Mouse (Mus musculus) cerebellum, postnatal 36 days (tissue): Measurements from ENCODE around the gene Mrrf.

ENCODE experiments used
- DNase-seq, 2 experiments: peaks; one replicate each; pipeline ENCODE4 v3.0.0; 2021 to 2022; ENCODE audit warnings: mixed read lengths in 2 of 2

The Mrrf gene

GRCm38 (mm10) chr2:36136300-36136941 is at the start of gene Mrrf, which contains the start of gene Rbm18:
Mrrf (plus strand) TSS chr2:36136389.
Rbm18 (minus strand) TSS chr2:36136773.
- peak; percentile 91 to 94 for DNase-seq

DNA sequence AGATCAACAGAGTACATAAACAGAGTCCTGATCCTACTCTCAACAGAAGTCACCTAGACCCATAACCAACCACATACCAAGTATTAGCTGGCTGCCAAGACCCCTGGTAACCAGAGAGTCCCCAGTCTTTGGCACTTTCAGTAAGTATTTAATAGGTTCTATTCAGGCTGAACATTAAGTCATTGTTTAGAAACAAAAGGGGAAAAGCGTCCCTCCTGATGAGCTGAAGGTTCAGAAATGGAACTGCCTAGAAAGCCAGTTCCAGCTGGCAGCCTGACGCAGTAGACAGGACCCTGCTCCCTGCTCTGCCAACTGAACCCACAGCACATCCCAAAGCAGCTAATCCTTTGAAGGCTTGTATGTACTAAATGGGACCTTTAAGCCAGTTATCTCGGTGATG is 47.0 kb upstream of the Mrrf start:
- no peak for DNase-seq

GRCm38 (mm10) chr2:36090853-36091741 is 45.1 kb upstream of the Mrrf start:
- DNase-seq = no peak

GRCm38 (mm10) chr2:36092748-36093147 is 43.4 kb upstream of the Mrrf start:
- DNase-seq = no peak

- DNase-seq = no peak
Observed at GRCm38 (mm10) chr2:36093301-36093700, 42.9 kb upstream of the Mrrf start.

GRCm38 (mm10) chr2:36093914-36094475 is 42.2 kb upstream of the Mrrf start:
- no peak for DNase-seq

DNA sequence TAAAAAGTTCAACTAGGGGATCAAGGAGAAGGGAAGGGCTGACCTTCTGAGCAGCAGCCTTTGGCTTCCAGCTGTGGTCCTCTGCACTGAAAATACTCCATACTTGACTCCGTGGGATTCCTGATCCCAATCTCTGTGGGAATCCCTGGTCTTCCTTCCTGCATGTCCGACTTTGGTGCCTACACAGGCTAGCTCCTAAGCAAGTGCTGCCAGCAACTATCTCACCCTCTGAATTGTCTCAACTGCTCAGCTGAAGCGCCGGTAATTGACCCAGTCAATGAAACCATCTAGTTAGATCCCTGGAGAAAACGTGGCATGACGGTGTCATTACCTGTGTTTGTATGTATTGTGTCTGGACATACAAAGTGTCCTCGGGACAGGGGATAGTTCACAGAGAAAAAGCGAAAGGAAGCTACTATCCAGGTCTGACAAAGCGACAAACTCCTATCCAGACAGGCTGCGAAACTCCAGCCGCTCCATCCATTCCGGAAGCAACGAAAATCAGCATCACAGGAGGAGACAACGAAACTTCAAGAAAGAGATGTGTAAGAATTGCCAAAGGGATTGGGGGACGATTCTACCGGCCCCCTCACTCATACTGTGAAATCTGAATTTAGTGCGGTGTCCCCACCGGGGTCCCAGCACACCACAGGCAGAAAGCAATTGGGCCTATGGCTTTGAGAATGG is 38.9 kb upstream of the Mrrf start:
- DNase-seq = no peak

GRCm38 (mm10) chr2:36098021-36098420 is 38.2 kb upstream of the Mrrf start:
- no peak for DNase-seq

DNA sequence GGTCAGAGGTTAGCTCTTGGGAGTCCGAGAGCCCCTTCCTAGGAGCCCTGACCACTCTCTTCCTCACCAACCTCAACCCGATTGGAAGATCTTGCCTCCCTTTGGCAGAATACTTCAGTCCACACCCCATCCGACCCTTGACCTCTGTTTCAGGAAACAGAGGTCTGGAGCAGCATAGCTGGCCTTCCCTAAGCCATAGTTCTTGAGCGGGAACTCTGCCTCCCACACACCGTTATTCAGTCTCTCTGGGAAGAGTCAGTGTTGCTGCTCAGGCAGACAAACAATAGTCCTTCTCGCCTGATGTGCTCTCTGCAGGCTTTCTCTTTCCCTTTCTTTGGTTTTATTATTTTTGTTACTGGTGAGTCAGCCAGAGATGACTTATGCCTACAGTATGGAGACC is 36.5 kb upstream of the Mrrf start:
- DNase-seq = no peak

GRCm38 (mm10) chr2:36101866-36102558 is 34.2 kb upstream of the Mrrf start:
- DNase-seq = no peak

DNA sequence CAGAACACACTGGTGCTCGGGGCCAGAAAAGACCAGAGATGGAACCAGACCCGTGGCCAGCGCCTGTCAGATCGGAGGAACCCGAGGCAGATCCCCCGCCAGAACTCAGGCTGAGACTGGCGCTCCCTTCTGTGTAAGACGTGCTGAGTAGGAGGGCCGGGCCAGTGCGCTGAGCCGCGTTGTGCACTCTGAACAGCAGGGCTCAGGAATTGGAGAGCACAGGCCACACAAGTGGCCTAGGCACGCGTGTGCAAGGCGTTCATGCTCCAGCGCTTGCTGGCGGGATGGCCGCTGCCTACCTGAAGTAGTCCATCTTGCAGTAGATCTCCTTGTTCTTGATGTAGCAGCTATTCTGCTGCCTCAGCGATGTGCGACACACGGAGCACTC is 33.6 kb upstream of the Mrrf start:
- DNase-seq = no peak

DNA sequence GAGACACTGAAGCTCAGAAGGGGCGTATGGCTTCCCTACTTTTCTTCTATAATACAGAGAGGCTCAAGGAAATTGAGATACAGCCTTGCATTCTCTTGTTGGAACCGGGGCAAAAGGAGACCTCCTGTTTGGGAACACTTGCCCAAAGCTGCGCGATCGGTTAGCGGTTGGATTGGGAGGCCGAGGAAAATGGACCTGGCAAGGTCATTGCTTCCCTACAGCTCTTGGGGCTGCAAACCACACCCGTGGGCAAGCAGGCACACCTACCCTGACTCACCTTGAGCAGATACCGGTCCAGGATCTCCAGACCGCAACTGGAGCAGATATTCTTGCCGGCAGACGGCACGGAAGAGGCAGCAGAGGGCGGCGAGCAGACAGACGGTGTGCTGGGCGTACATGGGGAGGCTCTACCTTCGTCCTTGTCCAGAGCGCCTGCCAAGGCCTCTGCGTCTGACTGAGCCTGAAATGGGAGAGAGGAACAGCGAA is 33.1 kb upstream of the Mrrf start:
- DNase-seq = no peak

DNA sequence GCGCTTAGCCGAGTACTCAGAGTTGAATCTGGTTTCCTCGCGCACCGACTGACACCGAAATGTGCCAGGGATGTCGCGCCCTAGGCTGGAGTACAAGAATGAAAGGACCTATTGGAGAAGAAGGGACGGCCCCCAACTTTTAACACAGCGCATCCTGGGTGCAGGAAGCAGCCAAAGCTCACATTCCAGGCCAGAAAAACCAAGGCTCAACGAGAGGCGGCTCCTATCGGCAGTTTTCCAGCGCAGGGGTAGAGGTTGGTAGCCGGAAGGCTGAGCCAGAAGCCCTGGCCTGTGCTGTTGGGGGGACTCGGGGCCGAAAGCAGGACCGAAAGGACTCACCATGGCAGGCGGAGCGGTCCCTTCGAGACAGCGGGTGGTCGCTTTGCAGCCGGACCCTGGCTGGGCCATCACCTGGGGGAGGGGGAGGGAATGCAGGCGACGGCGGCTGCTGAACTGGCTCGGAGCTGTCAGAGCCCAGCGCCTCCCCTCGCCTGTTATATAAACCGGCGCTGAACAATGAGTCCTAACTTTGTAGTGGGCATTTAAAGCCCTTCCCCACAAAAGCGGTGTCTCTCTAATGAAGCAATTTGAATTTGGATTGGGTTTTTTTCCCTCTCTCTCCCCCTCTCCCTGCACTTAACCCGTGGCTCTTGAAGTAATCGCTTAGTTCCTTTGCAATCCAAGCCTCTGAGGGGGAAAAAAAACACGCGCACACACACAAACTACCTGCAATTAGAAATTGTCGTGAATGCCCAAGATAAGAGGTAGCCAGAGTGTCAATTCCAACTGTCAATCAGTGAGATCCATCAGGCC is 32.4 kb upstream of the Mrrf start:
- DNase-seq = peak in 1 of 2 experiments; percentile 13

GRCm38 (mm10) chr2:36104436-36104955 is 31.7 kb upstream of the Mrrf start:
- DNase-seq = no peak

DNA sequence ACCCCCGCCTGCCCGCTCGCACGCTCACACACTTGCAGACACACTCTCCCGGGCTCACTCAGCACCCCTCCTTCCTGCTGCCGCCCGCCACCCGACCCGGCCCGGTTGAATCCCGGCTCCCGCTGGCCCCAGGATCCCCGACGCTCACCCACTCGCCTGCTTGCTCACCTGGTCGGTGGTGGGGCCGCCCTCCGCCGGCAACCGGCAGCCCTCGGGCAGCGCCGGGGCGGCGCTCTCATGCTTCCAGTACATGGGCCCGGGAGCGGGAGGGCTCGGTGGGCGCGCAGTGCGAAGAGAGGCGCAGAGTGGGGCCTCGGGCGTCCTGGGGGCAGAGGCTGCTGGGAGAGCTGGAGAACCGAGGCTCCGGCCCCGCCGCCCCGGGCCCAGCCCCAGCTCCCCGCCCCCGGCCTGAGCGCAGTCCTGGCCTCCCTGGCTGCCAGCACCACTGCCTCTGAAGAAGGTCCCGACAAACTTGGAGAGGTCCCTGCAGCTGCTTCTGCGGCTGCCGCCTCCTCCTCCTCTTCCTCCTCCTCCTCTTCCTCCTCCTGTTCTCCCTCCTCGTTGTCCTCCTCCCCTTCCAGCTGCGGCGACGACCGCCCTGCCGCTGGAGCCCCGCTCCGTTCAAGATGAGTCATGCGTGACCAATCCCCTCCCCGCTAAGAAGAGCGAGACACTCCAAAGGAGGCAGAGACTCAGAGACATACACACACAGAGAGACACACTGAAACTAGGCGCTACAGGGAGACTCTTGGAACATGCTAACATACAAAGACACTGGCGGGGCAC is 31.0 kb upstream of the Mrrf start, which contains the start of gene Lhx6:
Gene Lhx6, minus strand, starts transcription at position 453 of the 786 bp plus-strand sequence.
- DNase-seq = no peak

- no peak for DNase-seq
Observed at GRCm38 (mm10) chr2:36108615-36109014, 27.6 kb upstream of the Mrrf start.

- no peak for DNase-seq
Observed at GRCm38 (mm10) chr2:36112632-36113031, 23.6 kb upstream of the Mrrf start.

- no peak for DNase-seq
Observed at GRCm38 (mm10) chr2:36126795-36127429, 9.3 kb upstream of the Mrrf start.

DNA sequence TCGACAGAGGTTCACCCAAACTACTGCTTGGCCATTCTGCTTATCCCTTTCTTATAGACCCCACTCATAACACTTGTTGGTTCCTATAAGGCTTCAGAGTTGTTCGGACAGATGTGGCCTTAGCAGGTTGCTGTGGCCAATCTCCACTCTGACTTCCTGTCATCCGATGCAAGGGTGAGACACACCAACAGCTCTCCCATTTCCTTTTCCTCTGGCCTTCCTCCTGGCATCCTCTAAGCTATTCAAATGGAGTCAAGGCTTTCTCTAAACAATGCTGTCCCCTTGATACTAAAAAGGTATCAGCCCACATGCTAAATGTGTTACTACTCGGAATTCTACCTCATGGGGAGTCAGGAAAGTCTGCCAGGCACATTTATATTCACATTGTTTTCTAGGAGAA is 8.2 kb upstream of the Mrrf start:
- no peak for DNase-seq

DNA sequence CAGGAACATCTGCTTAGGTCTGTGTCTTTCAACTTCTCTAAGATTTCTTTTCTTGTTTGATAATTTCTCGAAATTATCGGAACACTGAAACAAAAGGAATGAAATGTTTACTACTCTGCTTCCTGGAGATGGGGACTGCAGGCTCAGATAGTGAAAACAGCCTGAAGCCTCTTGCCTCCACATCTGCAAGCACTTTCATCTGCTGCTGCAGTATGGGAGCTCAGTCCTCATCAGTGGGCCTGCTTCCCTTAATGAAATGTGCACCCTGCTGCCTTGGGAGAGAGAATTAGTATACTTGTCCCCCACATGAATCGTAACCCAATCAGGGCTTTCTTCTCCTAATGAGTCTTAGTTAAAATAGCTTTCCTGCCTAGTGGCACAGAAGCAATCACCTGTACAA is 7.1 kb upstream of the Mrrf start:
- DNase-seq = no peak
